Mouse (Mus musculus): ENCODE results near the gene Epb41.

Gene Epb41

DNA sequence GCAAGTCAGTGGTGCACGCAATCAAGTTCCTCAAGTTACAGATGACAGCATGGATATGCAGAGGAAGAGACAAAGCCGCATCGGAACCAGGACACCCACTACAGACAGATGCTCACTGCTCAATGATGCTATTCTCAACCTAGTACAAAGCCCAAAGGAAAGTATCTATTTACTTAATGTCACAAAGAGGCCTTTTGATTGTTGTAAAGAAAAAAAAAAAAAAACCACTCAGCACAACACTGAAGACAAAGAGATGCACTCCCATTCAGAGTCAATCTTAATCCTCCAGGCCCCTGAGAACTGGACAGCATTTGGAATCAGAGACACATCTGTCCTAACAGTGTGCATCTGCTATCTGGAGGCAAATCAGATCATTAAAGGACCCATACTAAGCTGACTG, 63.5 kb downstream of the Epb41 start:
- no peak for DNase-seq (ENCODE audit: low read depth, low spot score)

- no peak for DNase-seq (ENCODE audit: low read depth, low spot score)
Observed at GRCm38 (mm10) chr4:132010416-132010815, 64.7 kb downstream of the Epb41 start.

- DNase-seq (ENCODE audit: low read depth, low spot score) = no peak
Observed at GRCm38 (mm10) chr4:132008191-132008590, 66.9 kb downstream of the Epb41 start.

- DNase-seq (ENCODE audit: low read depth, low spot score) = no peak
Observed at GRCm38 (mm10) chr4:132007123-132007522, 68.0 kb downstream of the Epb41 start.

DNA sequence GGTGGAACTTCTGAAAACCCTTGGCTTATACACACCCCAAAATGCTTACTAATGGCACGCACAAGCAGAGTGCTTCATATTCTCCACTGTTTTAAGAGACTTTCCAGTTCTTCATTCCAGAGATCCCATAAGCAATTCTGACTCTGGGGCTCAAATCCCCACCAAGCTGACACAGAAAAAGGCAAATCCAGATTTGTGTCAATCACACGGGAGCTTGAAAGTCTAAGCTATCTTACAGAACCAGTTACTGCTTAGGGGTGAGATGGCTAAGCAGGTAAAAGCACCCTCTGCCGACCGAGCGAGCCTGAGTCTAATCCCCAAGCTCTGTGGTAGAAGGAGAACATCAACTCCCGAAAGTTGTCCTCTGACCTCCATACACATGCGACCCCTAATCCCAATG, 76.5 kb downstream of the Epb41 start:
- DNase-seq (ENCODE audit: low read depth, low spot score) = no peak

- DNase-seq (ENCODE audit: low read depth, low spot score) = no peak
Observed at GRCm38 (mm10) chr4:131997476-131997875, 77.6 kb downstream of the Epb41 start.

DNA sequence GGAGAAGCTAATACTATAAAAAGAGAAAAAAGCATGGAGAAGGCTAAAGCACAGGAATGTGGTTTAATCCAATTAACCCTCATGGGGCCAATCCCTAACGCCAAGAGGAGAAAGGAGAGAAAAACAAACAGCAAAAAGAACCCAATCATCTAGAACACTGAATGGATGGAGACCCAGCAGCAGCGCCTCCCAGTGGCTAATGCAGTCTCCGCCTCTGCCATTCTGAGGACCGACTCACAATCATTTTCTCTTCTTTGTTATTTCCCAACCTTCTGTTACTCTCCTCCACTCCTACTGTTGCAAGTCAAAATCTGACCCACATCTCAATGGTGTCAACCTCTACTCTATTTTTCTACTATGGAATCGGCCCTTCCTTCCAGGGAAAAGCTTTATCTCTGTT, 78.1 kb downstream of the Epb41 start:
- DNase-seq (ENCODE audit: low read depth, low spot score) = no peak

DNA sequence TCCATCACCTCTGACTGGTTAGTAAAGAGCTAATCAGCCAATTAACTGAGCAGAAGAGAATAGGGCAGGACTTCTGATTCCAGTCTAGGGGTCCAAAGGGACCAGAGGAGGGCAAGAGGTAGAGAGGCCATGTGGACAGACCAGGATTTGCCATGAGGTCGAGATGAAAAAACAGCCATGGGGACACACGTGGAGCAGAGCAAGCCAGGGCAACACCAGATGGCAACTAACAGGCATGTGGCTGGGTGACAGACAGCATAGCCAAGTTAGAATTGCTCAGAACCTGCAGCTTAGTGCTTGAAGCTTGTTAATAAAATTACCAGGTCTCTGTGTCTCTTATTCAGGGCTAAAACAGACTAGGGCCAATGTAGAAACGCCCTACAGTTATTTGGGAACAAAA, 81.3 kb downstream of the Epb41 start:
- DNase-seq (ENCODE audit: low read depth, low spot score) = no peak

DNA sequence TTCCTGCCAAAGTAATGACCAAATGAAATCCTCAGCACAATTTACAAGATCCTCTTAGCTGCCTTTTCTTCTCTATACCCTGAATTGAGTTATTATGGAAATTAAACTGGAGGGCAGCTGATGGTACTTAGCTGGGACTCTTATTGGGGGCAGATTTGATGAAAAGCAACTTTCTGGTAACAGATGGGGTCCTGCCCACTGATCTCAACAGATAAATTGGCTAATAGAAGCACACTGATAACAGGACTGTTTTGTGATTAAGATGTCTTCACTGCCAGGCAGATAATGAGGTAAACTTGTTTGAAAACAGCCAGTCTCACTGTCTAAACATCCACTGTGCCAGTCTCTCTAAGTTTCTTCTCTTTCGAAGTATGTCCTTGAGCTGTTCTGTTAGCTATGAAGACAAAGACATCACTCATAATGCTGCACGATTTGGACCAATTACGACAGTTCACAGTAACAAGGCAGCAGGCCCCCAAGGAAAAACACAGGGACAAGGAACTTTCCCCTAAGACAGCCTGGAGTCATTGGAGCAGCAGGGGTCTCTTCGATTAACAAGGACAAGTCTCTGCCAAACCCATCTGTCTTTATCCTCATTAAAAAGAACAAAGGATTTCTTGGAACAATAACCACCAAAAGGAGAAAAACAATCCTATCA, 92.1 kb downstream of the Epb41 start:
- no peak for DNase-seq (ENCODE audit: low read depth, low spot score)

DNA sequence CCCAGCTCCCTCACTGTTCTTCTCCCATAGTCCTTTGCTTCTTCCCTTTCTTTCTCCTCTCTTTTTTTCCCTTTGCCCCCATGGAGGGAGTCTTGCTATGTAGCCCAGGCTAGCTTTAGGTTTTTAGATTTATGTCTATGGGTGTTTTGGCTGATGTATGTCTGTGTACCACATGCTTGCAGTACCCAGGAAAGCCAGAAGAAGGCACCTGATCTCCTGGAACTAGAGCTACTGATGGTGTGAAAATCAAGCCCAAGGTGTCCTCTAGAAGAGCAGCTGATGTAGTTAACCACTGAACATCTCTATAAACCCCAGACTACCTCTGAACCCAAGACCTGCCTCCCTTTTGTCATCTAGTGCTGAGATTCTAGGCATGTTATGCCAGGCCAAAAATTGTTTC, 93.4 kb downstream of the Epb41 start:
- no peak for DNase-seq (ENCODE audit: low read depth, low spot score)

DNA sequence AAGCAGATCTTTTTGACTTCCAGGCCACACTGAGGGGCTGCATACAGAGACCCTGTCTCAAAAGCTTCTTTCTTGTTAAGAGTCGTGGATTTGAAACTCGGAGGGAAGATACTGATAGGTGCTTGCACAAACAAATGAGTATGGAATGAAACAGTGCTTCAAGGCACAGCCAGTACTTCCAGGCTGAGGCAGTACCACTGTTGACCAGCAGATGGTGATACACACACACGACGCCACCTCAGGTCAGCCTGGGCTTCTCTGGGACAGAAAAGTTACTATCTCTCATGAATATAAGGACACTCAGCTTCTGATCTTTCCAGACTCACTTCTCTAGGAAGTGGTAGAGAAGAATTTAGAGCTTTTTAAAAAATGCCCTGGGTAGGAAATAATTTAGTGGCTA, 97.9 kb downstream of the Epb41 start:
- DNase-seq (ENCODE audit: low read depth, low spot score) = peak; percentile 71

GRCm38 (mm10) chr4:131970244-131970853, 104.8 kb downstream of the Epb41 start:
- no peak for DNase-seq (ENCODE audit: low read depth, low spot score)

DNA sequence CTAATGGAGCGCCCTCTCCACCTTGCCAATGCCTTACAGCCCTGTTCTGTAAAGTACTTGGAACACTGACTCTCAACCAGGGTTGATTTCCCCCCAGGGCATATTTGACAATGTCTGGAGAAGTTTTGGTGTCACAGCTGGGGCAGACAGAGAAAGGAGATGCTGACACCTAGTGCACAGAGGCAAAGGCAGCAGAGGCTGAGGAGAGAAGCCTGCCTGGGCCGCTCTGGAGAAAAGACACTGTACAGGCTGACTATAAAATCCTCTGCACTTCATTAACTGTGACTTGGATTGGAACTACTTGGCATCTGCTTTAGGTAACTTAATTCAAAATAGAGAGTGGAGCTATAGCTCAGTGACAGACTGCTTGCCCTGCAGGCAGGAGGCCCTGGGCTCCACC, 106.2 kb downstream of the Epb41 start:
- DNase-seq (ENCODE audit: low read depth, low spot score) = peak; percentile 8

- DNase-seq (ENCODE audit: low read depth, low spot score) = no peak
Observed at GRCm38 (mm10) chr4:131957161-131957560, 118.0 kb downstream of the Epb41 start.

DNA sequence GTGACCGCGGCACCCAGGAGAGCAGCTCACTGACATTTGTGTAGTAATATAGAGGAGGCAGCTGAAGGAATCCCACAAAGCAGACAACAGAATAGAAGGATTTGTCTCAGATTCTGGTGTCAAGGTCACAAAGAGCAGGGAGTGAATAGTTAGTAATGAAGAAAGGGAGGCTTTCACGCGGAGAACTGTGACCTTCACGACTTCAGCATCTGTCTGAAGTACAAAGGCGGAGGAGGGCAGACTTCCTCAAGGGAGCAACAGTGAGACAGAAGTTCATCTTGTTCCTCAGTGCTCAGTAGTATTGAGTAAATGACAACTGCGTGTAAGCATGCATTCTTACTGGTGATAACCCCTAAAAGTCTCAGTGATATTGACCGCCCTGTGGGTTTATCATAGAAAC, 124.5 kb downstream of the Epb41 start:
- DNase-seq (ENCODE audit: low read depth, low spot score) = no peak

- DNase-seq (ENCODE audit: low read depth, low spot score) = no peak
Observed at GRCm38 (mm10) chr4:131949903-131950302, 125.2 kb downstream of the Epb41 start.

GRCm38 (mm10) chr4:131947848-131948247, 127.3 kb downstream of the Epb41 start:
- DNase-seq (ENCODE audit: low read depth, low spot score) = no peak

DNA sequence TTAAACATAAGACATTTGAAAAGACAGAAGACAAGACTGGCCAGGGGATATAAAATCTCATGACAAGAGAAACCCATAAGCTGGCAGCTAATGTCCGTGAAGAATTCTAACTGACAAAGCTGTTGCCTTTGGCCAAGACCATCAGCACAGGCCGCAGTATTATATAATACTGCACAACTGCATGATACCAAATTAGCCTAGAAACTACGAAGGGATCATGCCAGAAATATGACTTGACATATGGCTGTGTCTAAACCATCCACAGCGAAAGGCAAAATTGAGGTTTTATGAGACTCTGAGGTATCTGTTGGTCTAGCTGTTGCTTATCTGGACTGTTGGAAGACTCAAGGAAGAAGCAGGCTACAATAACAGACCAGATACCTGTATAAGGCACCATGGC, 134.3 kb downstream of the Epb41 start:
- DNase-seq (ENCODE audit: low read depth, low spot score) = no peak

GRCm38 (mm10) chr4:131939459-131939858, 135.7 kb downstream of the Epb41 start:
- DNase-seq (ENCODE audit: low read depth, low spot score) = no peak

DNA sequence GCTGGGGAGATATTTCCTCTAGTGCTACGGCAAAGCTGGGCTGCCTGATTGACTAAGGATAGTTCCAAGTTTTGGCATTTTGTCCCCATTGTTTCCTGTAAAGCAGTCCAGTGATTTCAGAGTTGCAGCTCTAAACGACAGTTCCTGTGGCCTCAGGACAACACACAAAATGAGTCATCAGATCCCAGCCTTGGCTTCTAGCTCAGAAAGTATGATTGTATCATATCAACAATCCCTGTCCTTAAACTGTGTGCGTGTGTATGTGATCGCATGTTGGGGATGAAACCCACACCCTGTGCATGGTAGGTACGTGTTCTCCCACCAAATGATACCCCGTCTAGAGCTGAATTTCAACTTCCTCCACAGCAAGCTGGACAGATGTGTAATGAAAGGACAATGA, 146.0 kb downstream of the Epb41 start:
- DNase-seq (ENCODE audit: low read depth, low spot score) = no peak

DNA sequence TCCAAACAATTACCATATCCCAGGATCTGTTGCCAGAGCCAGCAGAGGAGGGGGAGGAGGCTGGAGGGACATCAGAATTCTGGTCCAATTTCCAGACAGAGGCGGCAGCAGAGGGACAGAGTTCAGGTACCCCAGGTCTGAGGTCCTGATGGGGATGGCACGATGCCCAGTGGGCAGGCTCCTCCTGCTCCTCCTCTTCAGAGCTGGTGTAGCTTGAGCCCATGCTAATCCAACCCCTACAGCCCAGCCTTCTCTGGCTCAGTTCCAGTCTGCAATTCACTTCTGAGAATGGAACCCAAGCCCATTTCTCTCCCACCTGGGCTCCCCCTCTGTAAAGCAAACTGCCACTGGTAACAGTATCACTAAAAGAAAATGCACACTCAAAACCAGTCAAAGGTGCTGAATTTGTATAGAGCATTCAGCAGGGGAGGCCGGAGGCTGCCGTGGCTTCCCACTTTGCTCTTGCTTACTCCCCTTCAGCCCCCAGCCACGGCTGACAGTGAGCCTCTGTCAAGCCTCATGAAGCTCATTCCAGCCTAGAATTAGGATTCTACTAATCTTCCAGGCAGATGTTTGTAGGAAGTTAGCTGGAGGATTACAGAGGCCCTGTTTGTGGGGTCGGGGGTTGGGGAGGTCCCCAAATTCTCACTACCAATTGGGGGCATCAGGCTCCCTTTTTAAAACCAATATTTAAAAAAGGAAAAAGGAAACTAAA, 150.9 kb downstream of the Epb41 start:
- DNase-seq (ENCODE audit: low read depth, low spot score) = no peak

DNA sequence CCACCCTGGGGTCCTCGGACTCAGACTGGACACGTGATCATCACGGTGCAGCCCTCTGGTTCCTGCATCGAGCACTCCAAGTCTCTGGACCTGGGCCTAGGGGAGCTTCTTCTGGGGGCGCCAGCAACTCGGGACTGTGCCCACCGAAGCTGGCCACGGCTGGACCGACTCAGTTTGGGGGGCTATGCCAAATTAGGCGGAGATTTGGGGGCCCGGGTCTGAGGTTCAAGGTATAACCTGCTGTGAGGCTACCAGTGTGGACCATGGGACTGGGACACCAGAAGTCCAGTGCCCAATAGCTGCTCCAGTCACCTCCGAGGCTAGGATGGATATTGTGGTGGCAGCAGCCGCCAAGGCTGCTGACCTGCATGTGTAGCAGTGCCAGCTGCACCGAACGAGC, 152.7 kb downstream of the Epb41 start:
- no peak for DNase-seq (ENCODE audit: low read depth, low spot score)

All from embryo, embryonic 11.5 days (tissue).